Mouse (Mus musculus): ENCODE results near the gene Myh8. TPM values are rescaled to one million over a fixed set of nuclear protein-coding genes. Genes with fewer than 3 reads are reported as not detected.

The Myh8 gene
- polyA plus RNA-seq, 1 experiment: 0.16 TPM

DNA sequence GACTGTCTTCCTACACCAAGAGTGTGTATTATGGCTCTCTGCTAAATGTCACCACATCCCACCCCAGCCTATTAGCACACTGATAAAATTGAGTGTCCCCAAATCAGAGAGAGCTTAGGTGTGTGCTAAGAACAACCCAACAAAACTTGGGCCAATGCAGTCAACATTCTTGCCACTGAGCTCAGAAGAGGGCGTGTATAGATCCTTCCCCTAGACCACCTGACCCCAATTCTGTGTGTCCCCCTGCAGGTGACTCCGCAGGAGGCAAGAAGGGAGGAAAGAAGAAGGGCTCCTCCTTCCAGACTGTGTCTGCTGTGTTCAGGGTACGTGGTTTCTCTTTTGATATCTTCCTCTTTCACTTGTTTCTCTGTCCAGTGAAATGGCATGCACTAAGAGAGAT is 67.6 kb downstream of the Myh8 start:
- Histone ChIP-seq H3K4me3 (ENCODE audit: insufficient read depth, low read depth, low read length) (no peak overlapping the region), H3K27ac (replicated peaks; ENCODE audit: low read depth, low read length) (no peak overlapping the region), H3K4me1 (ENCODE audit: control insufficient read depth, insufficient read depth, insufficient read length, low read length) (no peaks in the 10 kb centered on the region)

DNA sequence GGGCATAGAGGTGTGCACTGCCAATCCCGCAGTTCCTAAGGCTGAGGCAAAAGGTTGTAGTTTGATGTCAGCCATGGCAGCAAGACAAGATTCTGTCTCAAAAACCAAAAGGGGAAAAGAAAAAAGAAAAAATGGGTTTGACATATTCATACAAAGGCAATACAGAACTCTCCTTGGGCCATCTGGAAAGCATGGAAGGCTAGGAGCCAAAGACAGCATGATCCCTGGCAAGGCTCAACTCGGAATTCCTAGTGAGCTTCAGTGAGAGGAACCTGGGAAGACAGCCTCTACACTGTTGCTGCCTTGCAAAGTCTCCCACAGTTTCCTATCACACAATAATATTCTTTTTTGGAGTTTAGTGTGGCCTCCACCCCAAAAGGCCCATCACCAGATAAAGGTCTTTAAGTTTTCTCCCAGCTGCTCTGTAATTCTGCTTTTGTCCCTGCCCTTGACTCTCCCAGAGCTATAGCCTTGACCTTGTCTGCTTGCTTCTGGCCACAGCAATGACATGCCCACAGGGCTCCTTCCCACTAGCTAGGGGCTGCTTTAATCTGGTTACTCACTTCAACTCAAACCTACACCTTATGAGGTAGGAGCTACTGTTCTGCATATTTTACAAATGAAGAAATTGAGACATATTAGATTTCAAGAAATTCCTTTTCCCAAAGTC is 68.4 kb downstream of the Myh8 start:
- no peaks in the 10 kb centered on the region for H3K4me1 ChIP-seq (ENCODE audit: control insufficient read depth, insufficient read depth, insufficient read length, low read length)
- H3K4me3 ChIP-seq (ENCODE audit: insufficient read depth, low read depth, low read length): no peak overlapping the region
- no peak overlapping the region for H3K27ac ChIP-seq (replicated peaks; ENCODE audit: low read depth, low read length)

DNA sequence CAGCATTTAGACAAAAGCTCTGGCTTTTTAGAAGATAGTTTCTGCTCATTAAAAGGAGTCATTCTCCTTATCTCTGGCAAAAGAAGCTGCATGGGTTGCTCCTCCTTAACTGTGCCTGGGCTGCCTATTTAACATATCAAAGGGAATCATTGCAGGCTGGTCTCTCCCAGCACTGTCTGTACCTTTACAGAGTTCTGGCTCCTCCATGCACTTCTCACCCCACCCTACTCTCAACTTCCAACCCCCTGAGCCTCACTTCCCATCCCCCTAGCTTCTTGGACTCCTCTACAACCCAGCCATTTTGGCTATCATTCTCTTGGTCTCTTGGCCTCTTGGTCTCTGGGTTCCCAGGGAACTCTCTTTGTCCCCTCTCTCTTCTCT is 68.9 kb downstream of the Myh8 start:
- Histone ChIP-seq H3K4me3 (ENCODE audit: insufficient read depth, low read depth, low read length) (no peak overlapping the region), H3K4me1 (ENCODE audit: control insufficient read depth, insufficient read depth, insufficient read length, low read length) (no peaks in the 10 kb centered on the region)

DNA sequence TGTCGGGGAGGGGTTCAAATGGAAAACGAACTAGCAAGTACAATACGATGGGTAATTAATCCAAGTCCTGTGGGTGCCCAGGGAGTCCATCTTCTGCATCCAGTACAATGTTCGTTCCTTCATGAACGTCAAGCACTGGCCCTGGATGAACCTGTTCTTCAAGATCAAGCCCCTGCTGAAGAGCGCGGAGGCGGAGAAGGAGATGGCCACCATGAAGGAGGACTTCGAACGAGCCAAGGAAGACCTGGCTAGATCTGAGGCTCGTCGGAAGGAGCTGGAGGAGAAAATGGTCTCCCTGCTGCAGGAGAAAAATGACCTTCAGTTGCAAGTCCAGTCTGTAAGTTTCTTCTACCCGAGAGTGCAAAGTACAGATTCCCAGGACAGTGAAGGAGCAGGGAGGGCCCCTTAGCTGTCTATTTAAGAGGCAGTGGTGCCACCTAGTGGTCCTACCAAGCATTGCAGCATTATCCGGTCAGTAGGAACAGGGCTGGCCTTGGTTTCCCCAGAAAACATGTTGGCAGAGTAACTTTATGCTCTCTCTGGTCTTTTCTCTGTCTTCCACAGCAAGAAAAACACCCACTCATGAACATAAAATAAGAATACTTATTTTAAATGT is 73.3 kb downstream of the Myh8 start:
- no peaks in the 10 kb centered on the region for H3K4me1 ChIP-seq (ENCODE audit: control insufficient read depth, insufficient read depth, insufficient read length, low read length)
- no peak overlapping the region for H3K27ac ChIP-seq (replicated peaks; ENCODE audit: low read depth, low read length)
- H3K4me3 ChIP-seq (ENCODE audit: insufficient read depth, low read depth, low read length): no peak overlapping the region

More for the DNA sequence above, 68.9 kb downstream of the Myh8 start:
- no peak overlapping the region for H3K27ac ChIP-seq (replicated peaks; ENCODE audit: low read depth, low read length)

DNA sequence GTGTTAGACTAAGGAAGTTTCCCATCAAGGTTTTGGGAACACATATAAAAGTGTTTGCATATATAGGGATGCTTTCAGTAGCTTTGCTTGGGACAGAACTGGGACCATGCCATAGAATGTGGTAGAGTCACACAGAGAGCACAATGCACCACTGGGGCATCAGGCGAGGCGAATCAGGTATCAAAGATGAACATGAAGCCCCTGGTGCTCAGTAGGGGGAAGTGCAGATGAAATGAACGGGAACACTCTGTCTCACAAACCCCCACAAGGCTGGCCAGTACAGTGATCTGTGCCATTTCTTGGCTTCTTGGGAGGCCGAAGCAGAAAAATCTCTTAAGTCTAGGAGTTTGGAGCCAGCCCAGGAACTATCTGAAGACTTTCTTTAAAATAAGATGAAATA is 76.1 kb downstream of the Myh8 start:
- H3K4me3 ChIP-seq (ENCODE audit: insufficient read depth, low read depth, low read length): no peak overlapping the region
- no peak overlapping the region for H3K27ac ChIP-seq (replicated peaks; ENCODE audit: low read depth, low read length)
- H3K4me1 ChIP-seq (ENCODE audit: control insufficient read depth, insufficient read depth, insufficient read length, low read length): no peaks in the 10 kb centered on the region

DNA sequence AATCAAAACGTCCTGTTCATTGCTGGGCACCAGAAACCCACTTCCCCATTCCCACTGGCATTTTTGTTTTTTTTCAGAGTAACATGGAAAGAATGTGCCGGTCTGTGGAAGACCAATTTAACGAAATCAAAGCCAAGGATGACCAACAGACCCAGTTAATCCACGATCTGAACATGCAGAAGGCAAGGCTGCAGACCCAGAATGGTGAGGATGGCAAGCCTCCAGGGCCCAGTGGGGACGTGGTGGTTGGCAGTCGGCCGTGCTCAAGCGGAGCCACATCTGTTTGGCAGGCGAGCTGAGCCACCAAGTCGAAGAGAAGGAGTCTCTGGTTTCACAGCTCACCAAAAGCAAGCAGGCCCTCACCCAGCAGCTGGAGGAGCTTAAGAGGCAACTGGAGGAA is 81.1 kb downstream of the Myh8 start:
- Histone ChIP-seq H3K4me3 (ENCODE audit: insufficient read depth, low read depth, low read length) (no peak overlapping the region), H3K27ac (replicated peaks; ENCODE audit: low read depth, low read length) (no peak overlapping the region), H3K4me1 (ENCODE audit: control insufficient read depth, insufficient read depth, insufficient read length, low read length) (no peaks in the 10 kb centered on the region)

Other genes with a start within 250 kb of the Myh8 start
- 17.9 and 26.9 TPM in 2 replicates for gene Adprm, start 224.5 kb upstream of the Myh8 start, polyA plus RNA-seq (2012; ENCODE audit: insufficient read depth, insufficient read length, missing spikeins)
- 26.2 and 32.8 TPM in 2 replicates for gene Sco1, start 224.5 kb upstream of the Myh8 start, polyA plus RNA-seq (2012; ENCODE audit: insufficient read depth, insufficient read length, missing spikeins)
- not detected in 2 replicates for gene Myh3, start 198.8 kb upstream of the Myh8 start, polyA plus RNA-seq (2012; ENCODE audit: insufficient read depth, insufficient read length, missing spikeins)
- gene Myh2, start 106.1 kb upstream of the Myh8 start, polyA plus RNA-seq (2012; ENCODE audit: insufficient read depth, insufficient read length, missing spikeins): 4.3 and 7.1 TPM in 2 replicates
- gene Myh1, start 77.1 kb upstream of the Myh8 start, polyA plus RNA-seq (2012; ENCODE audit: insufficient read depth, insufficient read length, missing spikeins): 12.8 and 22.9 TPM in 2 replicates
- gene Myh4, start 39.1 kb upstream of the Myh8 start, polyA plus RNA-seq (2012; ENCODE audit: insufficient read depth, insufficient read length, missing spikeins): 88.4 and 247 TPM in 2 replicates
- gene Myh13, start 44.5 kb downstream of the Myh8 start, polyA plus RNA-seq (2012; ENCODE audit: insufficient read depth, insufficient read length, missing spikeins): not detected in 2 replicates
- 7.5 and 10.8 TPM in 2 replicates for gene Gas7, start 178.3 kb downstream of the Myh8 start, polyA plus RNA-seq (2012; ENCODE audit: insufficient read depth, insufficient read length, missing spikeins)